Mouse (Mus musculus) neural tube, embryonic 15.5 days (tissue): Measurements from ENCODE around the gene Rnase11. TPM values are rescaled to one million over a fixed set of nuclear protein-coding genes. Genes with fewer than 3 reads are reported as not detected.

Experiments
- polyA plus RNA-seq: library from polyadenylated mRNA; unstranded; fragments of >200 nt; fragmentation: Nextera tagmentation; extraction: Ambion mirVana; gene quantifications from 2 replicates; pipeline ENCODE4 v1.2.1, GENCODE M21; 2015

Gene Rnase11
- polyA plus RNA-seq, 1 experiment from 2014 or later = not detected

Other genes with a start within 250 kb of the Rnase11 start
- not detected in 2 replicates for gene Ccnb1ip1, start 242.4 kb downstream of the Rnase11 start, polyA plus RNA-seq
- 43.6 and 48.7 TPM in 2 replicates for gene Parp2, start 242.3 kb downstream of the Rnase11 start, polyA plus RNA-seq
- 3.1 and 4.0 TPM in 2 replicates for gene Tep1, start 179.6 kb downstream of the Rnase11 start, polyA plus RNA-seq
- 3.4 and 4.1 TPM in 2 replicates for gene Klhl33, start 152.7 kb downstream of the Rnase11 start, polyA plus RNA-seq
- 107 and 125 TPM in 2 replicates for gene Osgep, start 125.3 kb downstream of the Rnase11 start, polyA plus RNA-seq
- gene Apex1, start 125.2 kb downstream of the Rnase11 start, polyA plus RNA-seq = 157 and 177 TPM in 2 replicates
- gene Pip4p1, start 119.3 kb downstream of the Rnase11 start, polyA plus RNA-seq = 98.6 and 99.7 TPM in 2 replicates
- 20.5 and 36.3 TPM in 2 replicates for gene Pnp, start 119.1 kb downstream of the Rnase11 start, polyA plus RNA-seq
- gene Gm49342, start 105.6 kb downstream of the Rnase11 start, polyA plus RNA-seq = not detected in 2 replicates
- 0.55 and 0.73 TPM in 2 replicates for gene Pnp2, start 94.2 kb downstream of the Rnase11 start, polyA plus RNA-seq
- 0.10 TPM in 1 of 2 replicates, not detected in the other for gene Rnase10, start 42.4 kb downstream of the Rnase11 start, polyA plus RNA-seq
- not detected in 2 replicates for gene Rnase9, start 8.3 kb downstream of the Rnase11 start, polyA plus RNA-seq
- gene Rnase12, start 7.5 kb upstream of the Rnase11 start, polyA plus RNA-seq = not detected in 2 replicates
- not detected in 2 replicates for gene Olfr750, start 24.3 kb upstream of the Rnase11 start, polyA plus RNA-seq
- 18.6 and 30.0 TPM in 2 replicates for gene Rnase4, start 40.9 kb upstream of the Rnase11 start, polyA plus RNA-seq
- gene Ang, start 41.0 kb upstream of the Rnase11 start, polyA plus RNA-seq = 4.4 and 8.0 TPM in 2 replicates
- gene Eddm3b, start 64.3 kb upstream of the Rnase11 start, polyA plus RNA-seq = not detected in 2 replicates
- gene Rnase6, start 73.7 kb upstream of the Rnase11 start, polyA plus RNA-seq = 1.0 and 2.2 TPM in 2 replicates
- 1.1 and 1.5 TPM in 2 replicates for gene Rnase1, start 96.6 kb upstream of the Rnase11 start, polyA plus RNA-seq
- gene Rnase2b, start 112.1 kb upstream of the Rnase11 start, polyA plus RNA-seq = not detected in 2 replicates
- gene Ang2, start 149.0 kb upstream of the Rnase11 start, polyA plus RNA-seq = not detected in 2 replicates
- gene Ear14, start 153.2 kb upstream of the Rnase11 start, polyA plus RNA-seq = not detected in 2 replicates
- not detected in 2 replicates for gene Rnase2a, start 205.9 kb upstream of the Rnase11 start, polyA plus RNA-seq